Mouse (Mus musculus): ENCODE data around the gene Tmem110.

The Tmem110 gene

DNA sequence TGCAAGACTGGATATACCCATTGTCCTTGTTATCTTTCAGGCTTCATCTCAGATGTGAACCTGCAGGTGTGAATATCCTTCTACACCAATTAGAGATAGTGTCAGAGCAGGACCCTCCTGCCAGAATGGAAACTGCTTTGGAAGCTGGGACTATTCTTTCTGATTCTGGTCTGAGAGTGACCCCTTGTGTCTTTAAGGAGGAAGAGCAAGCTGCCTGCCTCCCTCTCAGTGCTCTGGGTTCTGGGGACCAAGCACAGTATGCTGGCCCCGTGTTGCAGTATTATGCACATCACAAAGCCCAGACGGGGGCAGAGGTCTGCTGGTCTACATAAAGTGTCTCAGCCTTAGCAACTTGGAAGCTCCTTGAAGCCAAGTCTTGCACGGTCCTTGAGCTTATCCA, 39.9 kb downstream of the Tmem110 start:
- peak in 1 of 2 experiments; percentile 32 for DNase-seq

DNA sequence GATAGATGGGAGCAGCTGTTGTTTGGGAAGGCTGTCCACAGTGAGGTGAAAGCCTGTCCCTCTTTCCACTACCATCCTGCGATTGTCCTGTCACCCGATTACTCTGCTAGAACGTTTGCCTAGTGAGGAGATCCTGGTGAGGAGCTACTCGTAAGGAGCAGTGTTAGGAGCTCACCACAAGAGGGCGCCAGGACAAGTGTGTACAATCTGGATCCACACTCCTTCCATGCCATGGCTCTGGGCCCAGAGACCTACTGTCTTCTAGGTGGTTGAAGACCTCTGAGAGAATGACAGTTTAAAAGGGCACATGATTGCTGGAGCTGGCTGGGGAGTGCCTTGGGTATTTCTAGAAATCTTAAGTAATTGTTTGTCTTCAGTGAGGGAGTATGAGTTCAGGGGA, 41.7 kb downstream of the Tmem110 start:
- DNase-seq, result peak; percentile 78 to 90

DNA sequence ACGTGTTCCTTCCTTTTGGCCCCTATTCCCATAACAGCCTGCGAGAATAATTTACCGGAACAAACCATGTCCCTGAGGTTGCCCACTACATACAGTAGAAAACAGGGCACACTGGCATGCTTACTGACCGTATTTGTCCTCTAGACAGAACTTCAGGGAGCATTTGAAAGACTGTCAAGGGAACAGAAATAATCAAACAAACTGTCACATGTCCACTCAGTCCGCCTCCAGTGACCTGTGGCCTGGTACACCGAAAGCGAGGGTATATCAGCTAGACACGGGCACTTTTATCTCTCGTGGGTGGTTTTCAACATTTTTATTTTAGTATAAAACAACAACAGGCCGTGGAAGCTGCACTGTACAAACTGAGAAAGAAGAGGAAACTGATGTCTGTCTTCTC, 43.4 kb downstream of the Tmem110 start:
- DNase-seq, result no peak

DNA sequence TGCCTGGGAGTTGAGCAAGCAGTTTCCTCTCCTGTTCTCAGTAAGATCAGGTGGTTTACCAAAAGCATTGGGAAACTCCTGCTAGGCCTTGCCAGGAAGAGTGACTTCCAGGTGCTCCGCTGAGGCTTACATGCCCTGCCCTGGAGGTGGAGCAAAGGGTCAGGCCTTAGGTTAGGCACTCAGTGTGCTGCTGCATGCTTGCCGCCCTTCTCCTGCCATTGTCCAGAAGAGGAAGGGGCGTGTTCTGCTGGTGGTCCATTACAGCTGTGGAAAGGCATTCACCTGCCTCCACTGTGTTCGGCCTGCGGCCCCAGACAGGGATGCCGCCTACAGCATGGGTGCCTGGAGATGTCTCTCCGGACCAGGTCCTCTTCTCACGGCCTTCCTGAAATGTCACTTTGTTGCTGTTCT, 44.0 kb downstream of the Tmem110 start:
- no peak for DNase-seq

DNA sequence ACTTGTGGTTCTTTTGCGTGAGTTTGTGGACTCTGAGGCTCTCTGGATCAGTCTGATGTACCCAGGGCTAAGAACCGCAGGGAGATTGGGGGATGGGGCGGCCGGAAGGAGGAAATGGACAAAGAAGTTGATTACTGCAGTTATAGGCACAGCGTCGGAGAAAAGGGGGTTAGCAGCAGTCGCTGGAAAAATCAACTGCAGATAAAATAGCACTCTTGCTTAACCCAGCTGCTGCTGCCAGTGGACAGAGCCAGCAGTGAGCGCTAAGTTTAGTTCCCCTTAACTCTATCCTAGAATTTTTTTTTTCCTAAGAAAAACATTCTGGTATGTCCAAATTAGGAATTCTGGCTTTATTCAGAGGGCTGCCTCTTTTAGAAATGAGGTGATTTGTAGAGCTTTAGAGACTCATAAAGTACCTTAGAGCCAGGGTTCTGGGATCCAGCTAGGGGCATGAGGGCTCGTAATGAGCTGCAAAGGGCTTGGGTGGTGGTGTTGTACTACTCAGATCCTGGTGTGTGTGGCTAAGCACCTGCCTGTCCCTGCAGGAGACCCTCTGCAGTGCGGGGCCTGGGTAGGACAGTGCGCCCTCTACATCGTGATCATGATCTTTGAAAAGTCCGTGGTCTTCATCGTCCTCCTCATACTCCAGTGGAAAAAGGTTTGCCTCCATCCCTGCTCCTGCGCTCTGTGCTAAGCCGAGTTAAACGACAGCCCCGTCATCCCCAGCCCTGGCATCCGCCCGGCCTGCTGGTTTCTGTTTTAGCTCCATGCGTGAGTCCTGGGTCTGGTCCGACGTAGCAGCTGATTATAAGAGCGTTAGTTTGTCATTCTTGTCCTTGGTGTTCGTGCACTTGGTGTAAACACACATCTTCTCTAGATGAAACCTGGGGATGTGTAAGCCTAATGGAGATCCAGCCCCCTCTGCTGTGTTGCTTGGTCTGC, 45.1 kb downstream of the Tmem110 start:
- DNase-seq, result peak in 1 of 2 experiments; percentile 25

DNA sequence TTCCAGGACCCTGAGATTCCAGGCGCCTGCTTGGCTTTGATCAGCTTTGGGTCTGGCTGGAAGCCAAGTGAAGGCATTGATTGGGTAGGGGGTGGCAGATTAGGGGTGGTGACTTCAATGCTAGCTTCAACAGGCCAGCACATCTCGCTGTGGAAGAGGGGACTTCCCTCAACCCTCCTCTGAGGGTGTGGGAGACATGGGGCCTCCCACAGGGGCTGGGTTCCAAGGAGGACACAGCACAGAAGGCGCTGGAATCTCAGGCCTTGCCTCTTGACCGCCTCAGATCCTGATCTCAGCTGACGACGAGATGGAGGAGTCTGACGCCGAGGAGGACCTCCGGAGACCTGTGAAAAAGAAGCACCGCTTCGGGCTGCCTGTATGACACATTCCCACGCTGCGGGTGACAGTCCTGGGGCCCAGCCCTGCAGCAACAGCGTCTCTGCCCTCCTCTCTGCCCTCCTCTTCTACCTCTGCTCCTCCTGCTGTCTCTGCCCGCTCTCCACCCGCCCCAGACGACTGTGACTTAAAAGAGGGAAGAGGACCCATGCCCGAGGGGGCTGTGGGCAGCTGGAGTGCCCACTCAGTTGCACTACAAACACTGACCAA, 48.8 kb downstream of the Tmem110 start:
- no peak for DNase-seq

DNA sequence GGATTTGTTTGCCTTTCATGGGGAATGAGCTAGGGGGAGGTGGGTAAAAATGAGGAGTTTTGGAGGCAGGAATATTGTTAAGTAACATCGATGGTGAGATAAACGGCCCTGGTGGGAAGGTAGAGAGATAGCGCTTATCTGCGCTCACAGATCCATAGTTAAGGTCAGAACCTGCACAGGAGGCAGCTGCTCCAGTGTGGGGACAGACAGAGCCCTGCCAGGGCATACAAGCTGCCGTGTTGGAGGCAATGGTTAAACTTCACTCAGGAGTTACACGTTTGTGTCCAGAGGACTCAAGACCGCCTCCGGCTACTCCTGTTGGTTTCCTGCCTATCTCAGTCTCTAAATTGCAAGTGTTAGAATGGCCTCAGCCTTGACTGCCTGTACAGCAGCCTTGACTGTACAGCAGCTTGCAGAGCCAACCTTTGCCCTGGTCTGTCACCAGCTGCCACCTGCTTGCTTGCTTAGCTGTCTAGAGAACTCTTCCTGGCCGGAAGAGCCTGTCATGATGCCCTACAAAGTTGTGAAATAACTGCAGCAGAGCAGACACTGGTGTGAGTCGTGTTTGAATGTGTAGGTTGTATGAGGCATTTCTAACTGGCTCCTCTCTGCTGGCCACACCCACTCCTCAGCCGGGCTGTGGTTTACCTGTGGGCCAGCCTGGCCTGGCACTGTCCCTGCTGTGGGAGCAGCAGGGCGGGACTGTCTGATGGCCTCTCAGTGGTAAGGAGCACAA, 49.9 kb downstream of the Tmem110 start:
- peak in 1 of 2 experiments; percentile 38 for DNase-seq

DNA sequence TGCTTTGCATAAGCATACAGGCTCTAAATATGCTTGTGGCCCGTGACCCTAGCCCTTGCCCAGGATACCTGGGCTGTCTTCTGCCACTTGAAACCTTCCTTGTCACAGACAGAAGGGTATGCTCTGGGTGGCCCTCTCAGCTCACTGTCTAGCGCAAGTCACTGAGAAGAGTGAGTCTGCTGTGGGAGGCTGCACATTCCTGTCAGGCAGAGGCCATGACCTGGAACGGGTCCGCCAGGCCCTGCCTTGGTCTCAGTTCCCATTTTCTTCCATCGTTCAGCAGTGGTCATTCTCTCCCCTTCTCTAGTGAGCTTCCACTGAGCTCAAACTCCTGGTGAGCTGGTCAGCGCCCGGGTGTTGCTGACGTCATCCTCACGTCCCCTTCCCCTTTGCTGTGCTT, 50.6 kb downstream of the Tmem110 start:
- DNase-seq, result peak in 1 of 2 experiments; percentile 40

DNA sequence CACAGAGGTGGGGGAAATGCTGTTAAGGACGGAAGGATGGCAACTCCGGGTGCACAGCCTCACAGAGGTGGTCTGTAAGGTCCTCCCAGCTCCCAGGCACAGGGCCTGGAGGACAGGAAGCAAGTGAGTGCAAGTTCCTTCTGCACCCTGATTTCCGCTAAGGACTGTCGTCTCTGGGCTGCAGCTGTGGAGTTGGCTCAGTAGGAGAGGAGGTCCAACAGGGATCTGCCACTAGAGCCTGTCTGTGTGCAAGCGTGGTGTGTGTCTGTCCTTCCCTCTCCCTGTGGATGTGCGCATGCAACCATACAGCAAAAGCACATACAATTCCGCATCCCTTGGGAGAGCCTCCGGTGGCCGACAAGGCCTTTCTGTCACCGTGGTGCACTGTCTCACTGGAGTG, 51.1 kb downstream of the Tmem110 start:
- DNase-seq, result no peak

DNA sequence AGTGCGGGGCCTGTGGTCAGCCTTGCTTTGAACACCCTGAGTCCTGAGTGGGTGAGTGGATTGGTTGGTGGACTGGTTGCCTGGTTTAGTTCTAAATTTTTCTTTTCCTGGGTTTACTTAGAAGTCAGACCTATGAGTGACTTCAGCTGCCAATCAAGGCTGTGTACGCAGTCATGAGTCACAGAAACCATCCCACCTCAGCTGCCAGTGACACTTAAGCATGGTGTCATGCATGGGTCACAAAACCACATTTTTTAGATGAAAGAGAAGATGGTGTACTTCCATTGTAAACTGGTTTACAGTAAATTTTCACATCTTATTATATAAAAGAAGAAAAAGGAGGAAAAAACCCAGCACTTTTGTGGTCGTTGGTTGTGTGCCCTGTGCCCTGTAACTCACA, 52.4 kb downstream of the Tmem110 start:
- DNase-seq, result no peak

DNA sequence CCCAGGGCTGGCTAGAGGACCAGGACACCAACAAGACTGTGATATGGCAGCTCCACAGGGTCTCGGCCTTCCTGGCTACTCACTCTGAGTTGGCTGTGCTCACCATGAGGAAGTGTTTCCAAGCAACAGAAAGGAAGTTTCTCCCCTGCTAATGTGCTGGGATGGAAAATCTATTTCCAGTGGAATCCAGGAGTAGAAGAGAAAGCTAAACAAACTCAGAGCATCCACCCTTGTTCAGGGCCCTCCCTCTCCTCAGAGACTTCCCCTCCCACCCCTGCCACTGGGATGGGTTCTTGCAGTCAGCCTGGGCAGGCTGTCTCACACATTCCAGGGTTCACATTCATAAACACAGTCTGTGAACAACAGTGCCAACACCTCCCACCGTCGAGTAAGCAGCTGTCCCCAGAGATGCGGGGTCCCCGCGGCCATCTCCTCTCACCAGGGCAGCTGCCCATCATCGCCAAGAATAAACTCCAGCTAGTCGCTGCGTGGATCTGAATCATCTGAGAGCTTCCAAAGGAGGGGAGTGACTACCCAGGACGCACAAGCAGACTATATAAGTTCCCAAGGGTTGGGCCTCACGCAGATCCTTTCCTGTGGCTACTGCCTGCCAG, 53.7 kb downstream of the Tmem110 start, which contains the start of gene Mustn1:
Gene Mustn1 (plus strand): TSS at position 243 of the 614 bp plus-strand sequence.
- peak; percentile 22 to 24 for DNase-seq

DNA sequence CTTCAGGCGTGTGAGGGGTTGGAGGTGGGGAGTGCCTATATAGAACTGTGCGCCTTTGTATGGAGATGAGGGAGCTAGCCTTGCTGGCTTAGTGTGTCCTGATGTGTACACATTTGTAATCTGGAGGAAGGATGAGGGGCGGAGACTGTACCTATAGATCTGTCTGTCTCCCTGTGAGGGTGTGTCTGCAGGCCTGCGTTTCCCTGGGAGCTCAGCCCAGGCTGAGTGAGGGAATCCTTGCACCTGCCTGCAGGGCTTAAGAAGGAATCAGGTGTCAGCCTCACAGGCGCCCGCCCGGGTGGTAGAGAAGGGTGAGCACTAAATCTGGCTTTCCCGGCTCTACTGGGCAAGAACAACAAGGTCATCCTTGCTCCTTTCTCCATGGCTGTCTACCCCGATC, 54.4 kb downstream of the Tmem110 start:
- no peak for DNase-seq

DNA sequence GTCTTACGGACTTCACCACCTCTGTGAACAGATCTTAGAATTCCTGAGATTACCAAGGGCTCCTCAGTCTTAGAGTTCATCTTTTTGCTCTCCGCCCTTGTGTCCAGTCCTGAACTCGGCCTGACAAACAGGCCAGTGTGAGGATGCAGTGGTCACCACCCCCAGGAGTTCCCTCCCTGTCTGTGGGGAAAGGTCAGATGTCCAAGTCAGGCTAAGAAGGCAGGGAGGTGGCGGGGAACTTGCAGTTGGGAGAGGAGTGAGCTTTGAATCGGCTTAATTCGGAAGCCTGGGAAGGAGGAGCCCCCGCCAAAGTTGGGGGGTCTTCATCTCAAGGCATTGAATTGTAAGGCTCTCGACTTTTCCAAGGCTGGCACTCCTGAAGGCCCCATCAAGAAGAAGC, 54.9 kb downstream of the Tmem110 start:
- no peak for DNase-seq

DNA sequence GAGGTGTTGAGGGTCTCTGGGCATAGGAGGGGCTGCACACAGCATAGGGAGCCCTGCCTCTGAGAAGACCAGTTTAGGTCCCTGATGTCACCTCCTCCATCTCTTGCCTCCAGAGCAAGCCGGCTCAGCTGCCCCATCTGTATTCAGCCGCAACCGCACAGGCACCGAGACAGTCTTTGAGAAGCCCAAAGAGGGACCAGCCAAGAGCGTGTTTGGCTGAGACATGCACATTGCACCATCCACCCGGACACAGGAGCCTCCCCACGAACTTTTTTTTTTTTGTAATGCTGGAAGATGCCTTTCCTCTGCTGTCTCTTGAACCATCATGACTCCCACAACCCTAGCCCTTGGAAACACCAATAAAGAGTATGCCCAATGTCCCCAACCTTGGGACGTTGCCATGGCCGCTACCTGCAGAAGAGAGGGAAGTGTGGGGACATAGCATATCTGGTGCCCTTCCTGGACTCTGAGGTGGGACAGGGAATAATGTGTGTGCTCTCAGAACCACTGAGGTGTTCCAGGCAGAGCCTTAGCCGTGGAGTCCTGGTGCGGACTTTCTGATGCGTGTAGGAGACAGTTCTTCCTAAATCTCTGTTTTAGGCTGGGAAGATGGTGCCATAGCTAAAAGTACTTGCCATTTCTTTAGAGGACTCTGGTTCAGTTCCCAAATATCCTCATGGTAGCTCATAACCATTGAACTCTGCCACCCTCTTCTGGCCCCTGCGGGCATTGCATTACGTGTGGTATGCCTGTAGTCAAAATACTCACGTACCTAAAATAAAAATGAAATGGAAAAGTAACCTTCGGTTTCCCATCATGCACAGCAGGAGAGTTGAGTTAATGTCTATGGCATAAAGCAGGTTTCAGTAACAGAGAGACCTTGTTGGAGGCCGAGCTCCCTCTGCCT, 55.7 kb downstream of the Tmem110 start:
- DNase-seq, result peak; percentile 62 to 87

DNA sequence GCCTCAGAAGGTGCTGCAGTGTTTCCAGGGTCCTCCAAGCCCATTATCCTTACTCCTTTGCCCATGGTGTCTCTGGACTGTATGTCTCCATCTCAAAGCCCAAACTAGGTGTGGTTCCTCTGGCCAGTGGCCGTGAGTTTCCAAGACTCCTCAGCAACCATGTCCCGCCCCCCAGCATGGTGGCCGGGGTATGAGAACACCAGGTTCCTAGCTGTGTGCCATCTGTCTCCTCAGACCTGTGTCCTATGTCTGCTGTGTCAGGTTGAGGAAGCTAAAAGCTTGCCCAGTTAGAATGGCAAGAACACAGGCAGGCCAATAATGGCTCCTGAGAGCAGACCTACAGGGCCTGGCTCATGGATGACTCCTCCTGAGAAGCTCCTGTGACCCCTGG, 56.3 kb downstream of the Tmem110 start:
- DNase-seq, result no peak

DNA sequence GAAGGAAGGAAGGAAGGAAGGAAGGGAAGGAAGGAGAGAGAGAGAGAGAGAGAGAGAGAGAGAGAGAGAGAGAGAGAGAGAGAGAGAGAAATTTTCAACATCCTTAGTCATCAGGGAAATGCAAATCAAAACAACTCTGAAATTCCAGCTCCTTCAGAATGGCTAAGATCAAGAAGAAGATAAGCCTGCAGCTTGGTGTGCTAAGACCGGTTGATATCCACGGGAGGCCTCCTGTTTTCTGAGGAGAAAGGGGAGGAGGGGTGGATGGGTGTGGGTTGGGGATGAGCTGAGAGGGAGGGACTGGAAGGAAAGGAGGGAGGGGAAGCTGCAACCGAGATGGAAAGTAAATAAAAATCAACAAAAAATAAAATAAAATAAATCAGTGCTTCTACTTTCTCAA, 59.9 kb downstream of the Tmem110 start:
- no peak for DNase-seq

DNA sequence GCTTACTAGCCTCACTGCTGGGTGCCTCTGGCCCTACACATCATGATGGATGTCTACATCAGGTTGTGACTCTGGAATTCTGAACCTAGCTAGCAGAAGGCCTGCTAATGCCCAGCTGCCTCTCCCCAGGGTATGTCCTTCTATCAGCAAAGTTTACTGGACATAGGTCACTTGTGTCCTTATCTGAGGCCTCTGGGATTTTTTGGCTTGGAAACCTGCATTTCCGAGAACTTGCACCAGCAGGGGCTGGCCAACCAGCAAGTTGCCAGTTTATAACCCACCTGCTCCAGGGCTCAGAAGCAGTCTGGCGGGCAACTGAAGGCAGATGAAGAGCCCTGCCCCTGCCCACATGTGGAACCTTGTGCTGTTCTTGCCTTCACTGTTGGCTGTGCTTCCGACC, 60.8 kb downstream of the Tmem110 start, which contains the start of gene Itih4:
Gene Itih4 (plus strand): TSS at position 273 of the 400 bp plus-strand sequence.
- no peak for DNase-seq

DNA sequence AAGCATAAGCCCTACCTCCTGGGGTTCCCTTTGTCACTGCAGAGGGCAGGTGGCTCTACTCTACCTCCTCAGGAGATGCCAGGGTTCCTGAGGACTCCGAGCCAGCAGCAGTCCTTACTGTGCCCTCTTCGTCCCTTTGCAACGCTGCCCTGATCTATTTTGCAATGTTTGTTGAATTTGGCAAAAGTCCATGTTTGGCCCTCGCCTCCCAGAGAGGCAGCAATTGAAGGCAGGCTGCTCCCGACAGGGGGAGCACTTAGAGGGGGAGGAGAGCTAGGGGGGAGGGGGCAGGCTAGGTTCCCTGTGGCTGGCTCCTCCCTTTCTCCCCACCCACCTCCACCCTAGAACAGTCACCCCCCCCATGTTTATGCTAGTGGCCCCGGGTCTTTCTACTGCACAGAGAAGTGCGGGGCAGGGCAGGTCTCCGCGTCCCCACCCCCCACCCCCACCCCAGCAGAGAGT, 62.9 kb downstream of the Tmem110 start:
- DNase-seq, result peak; percentile 66 to 72

DNA sequence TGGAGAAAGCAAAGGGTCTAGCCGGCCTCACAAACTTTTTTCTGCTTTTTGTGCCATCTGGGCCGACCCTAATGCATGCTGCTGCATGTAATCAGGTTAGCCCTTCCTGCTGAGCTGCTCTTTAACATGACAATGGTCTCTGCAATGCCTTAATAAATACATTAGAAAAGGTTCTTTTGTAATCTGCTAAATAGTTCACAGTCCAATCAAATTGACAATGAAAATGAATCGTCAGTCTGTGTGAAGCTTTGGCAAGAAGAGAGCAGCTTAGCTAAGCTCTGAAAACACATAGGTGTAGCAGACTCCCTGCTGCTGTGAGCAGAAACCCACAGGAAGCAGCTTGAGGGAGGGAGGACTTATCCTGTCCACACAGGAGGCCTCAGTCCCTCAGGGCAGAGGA, 74.6 kb downstream of the Tmem110 start:
- DNase-seq, result no peak

DNA sequence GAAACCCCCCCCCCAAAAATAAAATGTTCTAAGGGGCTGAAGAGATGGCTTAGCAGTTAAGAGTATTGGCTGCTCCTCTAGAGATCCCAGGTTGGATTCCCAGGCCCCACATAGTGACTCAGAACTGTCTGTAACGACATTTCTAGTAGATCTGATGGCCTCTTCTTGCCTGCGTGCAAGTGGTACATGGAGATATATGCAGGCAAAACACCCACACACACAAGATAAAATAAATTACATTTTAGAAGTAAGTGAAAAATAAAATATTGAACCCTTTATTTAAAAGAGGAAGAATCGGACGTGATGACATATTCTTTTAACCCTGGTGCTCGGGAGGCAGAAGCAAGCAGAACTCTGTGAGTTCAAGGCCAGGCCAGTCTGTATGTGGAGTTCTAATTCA, 77.2 kb downstream of the Tmem110 start:
- no peak for DNase-seq

DNA sequence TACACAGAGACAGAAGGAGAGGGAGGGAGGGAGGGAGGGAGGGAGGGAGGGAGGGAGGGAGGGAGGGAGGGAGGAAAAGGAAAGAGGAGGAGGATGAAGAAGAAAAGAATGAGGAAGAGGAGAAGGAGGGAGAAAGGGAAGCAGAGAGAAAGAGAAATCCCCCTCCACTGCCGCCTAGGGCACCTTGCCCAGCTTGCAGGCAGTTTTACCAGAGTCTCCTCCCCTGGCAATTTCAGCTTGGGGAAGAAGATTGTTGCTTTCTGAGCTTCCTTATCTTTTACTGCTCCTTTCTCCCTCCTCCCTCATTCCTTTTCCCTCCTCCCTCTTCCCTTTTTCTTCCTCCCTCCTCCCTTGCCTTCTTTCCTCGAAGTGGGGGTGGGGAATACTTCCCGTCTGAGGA, 77.6 kb downstream of the Tmem110 start:
- no peak for DNase-seq

DNA sequence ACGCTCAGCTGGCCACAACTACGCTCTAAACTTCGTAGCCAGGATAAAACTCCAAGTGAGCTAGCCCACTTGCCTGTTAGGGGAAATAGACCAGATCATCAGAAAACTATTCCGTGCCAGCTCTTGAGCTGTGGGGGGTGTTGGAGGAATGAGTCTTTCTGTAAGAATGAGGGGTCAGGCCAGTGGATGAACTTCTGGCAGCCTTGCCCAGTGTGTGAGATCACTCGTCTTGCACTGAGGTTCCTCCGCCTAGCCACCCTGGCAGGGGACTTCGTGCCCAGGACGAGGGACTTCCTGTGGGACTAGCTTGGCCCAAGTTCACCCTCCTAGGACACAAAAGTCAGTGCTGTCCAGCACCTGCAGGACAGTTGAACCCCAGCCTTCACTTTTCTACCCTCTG, 78.9 kb downstream of the Tmem110 start:
- no peak for DNase-seq
